Mouse (Mus musculus) Muller cell, postnatal 12 days (primary cell): Measurements from ENCODE around the gene Pcx.
"Not testable (repeated sequence)": the region's sequence is repeated elsewhere in the genome, so short reads cannot be mapped to it uniquely, and the experiment has no call there.

ENCODE experiments used
- DNase-seq: peaks from one replicate; pipeline ENCODE4 v3.0.0-alpha.2; 2015; ENCODE audit errors: inconsistent ontology term

Pcx gene

DNA sequence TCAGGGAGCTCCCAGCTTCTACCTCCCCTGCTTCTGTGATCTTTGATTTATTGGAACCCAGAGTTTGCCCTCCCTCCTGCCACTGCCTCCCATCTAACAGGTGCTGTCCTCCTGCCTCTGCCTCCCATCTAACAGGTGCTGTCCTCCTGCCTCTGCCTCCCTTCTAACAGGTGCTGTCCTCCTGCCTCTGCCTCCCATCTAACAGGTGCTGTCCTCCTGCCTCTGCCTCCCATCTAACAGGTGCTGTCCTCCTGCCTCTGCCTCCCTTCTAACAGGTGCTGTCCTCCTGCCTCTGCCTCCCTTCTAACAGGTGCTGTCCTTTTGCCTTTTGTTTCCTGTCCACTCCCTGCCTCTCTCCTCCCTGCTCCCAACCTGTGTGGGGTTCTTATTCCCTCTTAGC is 76.5 kb downstream of the Pcx start:
- DNase-seq: not testable (repeated sequence)

DNA sequence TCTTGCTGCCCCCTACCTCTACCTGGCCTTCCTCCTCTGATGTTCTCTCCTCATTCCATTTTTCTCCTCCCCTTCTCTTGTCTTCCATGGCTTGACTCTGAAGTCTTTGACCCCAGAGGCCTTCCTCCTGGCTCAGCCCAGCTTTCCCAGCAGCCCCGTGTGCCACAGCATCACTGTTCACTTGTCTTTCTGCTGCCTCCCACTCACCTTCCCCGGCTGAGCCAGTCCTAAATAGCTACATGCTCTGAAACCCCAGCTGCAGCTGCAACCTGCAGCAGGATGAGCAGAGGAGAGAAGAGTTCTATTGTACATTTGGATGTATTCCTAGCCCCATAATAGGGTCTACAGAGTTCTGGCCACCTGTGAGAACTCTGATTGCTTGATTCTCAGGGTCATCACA is 77.2 kb downstream of the Pcx start:
- no peak for DNase-seq

DNA sequence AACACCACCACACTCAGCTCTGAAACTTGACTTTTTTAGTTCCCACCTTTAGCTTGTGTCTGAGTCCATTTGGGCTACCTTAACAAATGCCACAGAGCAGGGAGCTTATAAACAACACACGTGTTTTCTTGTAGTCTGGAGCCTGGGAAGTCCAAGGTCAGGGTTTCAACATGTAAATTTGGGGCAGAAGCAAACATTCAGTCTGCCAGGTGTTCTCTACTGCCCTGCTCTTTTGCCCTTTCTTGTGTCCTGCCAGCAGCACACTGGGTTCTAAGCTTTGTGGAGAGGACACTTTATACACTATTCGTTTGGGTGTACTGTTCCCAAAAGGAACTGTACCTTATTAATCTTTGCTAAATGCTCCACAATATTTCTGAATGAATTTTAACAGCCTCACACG is 78.2 kb downstream of the Pcx start:
- DNase-seq: no peak

DNA sequence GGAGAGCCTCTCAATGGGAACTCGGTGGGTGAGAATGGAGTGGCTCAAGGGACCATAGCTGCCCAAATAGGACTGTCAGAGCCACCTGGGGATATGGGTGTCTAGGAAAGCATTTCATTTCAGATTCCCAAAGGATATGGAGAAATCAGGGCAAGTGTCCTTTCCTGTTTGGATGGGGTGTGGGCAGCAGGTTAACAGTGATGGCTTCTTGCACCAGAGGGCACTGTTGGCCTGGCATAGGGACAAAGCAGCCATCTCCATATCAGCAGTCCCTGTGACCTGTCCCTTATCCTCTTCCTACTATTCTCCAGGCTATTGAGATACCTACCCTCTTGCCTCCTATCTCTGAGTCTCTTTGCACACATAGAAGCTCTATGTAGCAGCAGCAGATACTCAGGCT is 78.8 kb downstream of the Pcx start:
- DNase-seq: no peak

DNA sequence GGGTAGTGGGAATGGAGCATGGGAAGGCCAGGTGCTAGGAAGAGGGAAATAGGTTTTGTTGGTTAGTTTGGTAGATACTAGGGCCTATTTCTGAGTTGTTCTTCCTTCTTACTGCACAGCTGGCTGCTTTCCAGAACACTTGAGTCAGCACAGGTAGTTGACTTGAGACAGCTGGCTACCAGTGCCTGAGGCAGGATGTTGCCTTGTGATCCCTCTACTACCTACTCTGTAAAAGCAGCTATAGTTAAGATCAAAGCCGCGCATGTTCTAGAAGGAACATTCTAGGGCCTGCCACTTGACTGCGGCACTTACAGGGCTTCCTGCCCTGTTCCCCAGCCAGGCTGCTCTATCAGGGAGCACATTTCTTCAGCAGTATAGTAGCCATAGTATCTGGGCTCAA is 79.8 kb downstream of the Pcx start:
- no peak for DNase-seq

DNA sequence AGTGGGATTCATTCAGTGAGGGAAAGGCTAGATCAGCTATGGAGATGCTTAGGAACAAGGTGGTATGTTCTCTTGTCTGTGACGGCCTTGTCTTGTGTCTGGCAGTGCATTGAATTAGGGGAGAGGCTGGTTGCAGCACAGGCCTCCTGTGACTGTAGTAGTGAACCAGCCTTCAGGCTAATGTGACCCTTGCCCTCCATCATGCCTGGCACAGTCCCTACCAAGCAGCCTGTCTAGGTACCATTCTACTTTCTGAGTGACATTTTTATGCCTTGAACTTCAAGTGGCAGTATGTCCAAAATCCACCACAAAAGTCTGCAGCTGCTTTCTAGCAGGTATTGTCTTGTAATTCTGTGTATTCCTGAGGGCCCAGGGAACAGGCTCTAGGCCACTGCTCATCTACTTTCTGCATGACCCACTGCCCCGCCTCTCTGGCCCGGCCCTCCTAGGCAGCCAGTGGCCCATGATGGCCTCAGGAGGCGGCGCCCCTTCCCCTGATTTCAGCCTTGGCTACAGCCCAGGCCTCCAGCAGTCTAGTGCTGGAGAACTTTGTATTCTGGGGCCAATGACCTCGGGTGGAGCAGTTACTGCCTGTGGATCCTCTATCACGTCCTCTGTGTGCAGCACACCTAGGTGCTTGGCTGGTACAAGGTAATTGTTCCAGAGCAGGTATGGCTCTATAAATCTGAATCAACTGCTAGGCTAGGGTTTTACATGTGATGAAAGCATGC is 83.7 kb downstream of the Pcx start:
- DNase-seq: no peak

DNA sequence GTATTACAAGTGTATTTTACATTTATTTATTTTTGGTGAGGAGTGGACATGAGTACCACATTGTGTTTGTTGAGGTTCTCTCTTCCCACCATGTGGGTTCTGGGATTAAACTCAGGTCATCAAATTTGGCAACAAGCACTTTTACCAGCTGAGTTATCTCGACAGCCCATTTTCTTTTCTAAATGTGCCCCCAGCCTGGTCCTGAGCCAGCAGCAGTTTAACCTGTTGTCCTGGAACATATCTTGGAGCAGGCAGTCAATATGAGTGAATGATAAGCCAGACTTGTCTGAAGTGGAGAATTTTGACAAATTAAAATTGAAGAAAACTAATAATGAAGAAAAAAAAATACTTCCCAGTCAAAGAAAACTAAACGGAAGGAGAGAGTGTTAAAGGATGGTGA is 85.8 kb downstream of the Pcx start:
- DNase-seq: no peak

DNA sequence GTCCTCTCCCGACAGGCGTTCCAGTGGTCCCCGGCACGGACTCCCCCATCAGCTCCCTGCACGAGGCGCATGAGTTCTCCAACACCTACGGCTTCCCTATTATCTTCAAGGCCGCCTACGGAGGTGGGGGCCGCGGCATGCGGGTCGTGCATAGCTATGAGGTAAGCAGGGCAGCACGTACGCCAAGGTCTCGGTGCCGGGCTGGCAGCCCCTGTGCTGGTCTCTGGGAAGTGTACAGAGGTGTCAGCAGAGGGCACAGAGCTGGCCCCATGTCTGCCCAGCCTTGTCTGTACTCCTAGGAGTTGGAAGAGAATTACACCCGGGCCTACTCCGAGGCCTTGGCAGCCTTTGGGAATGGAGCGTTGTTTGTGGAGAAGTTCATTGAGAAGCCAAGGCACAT is 92.2 kb downstream of the Pcx start:
- DNase-seq: no peak

DNA sequence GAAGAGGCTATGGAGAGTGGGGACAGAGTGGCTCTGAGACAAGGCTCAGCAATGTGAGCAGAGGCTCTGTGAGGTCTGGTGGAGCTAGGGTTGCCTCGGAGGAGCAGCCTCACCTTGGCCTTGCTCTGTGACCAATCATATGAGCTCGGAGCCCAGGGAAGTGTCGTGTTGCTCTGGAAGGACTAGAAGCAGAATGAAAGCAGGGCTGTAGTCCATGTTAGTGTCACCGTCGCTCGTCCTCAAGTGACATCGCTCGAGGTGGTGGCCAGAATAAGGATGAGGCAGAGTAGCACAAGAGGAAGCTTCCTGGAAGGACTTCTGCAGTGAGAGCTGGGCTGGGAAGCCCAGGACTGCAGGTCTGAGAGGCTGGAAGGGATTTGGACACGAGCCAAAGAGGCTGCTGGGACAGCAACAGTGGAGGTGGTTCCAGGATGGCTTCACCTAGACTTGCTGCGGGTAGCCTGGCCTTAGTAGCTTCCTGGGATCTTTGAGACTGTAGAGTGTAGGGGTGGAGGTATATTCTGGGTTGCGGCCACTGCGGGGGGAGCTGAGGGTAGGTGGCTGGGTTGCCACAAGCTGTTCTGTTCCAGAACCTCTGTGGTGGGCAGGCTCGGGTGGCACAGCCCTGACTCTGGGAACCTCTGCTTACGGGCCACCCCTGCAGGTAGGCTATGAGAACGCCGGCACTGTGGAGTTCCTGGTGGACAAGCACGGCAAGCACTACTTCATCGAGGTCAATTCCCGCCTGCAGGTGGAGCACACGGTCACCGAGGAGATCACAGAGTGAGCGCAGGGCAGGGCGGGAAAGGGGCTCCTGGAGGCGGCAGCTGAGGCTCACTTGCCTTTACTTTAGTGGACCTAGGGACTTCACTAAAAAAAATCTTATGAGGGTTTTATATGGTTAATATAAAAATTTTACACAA is 93.8 kb downstream of the Pcx start:
- peak; percentile 24 for DNase-seq

DNA sequence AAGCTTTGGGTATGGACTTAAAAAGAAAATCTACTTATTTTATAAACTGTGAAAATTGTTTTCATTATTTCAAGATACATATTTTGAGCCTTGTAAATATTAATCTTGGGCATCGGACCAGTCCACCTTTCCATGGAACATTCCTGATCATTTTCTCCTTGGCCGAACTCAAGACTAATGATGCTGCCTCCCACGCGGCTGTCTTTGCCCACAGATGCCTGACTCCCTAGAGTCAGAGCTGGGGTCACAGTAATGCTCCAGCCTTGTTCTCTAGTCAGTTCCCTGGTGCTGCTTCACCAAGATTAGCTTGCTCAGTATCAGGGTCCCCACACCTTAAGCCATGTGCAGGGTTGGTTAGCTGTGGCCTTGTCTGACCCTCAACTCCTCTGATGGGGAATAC is 95.4 kb downstream of the Pcx start:
- no peak for DNase-seq

DNA sequence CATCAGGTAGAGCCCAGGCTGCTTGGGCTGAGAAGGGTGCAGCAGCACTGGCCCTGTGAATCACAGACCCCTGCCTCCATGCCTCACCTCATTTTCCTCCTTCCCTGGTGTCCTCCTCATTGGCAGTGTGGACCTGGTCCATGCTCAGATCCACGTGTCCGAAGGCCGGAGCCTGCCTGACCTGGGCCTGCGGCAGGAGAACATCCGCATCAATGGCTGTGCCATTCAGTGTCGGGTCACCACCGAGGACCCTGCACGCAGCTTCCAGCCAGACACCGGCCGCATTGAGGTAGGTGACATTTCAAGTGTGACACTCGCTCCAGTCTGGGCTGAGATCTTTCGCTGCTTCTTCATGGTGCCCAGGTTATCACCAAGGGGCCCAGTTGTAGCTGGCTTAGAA is 97.1 kb downstream of the Pcx start:
- DNase-seq: no peak

DNA sequence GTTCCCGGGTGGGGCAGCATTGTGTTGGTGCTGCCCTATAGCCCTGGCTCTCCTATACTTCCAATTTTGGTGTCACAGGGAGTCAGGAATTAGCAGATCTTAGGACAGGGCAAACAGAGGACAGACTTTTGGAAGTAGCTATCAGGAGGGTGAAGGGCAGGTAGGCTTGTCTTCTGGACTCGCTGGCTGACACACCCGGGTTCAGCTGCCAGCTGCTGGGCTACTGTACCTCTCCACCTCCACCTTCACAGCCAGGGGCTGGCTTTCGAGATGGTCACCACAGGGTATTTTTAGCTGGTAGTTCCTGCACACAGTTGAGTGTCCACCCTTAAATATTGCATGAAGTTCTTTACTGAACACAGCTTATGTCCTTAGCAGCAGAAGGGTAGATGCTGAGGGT is 98.2 kb downstream of the Pcx start:
- DNase-seq: no peak

DNA sequence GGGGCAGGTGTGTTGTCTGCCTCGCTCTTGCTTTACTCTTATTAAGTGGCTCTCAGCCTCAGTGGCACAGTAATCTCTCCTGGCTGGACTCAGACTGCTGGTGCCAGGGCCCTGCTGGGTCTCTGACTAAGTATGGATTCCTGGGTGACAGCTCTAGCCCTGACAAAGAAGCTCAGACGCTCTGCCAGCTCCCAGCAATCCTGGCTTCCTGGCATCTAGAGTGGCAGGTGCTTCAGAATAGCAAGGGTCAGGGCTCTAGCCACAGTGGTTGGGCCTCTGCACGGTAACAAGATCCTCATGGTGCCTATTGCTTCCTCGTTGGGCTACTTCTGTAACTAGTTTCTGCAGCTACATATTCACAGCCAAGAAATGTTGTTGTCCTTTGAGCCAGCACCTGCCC is 99.8 kb downstream of the Pcx start:
- peak; percentile 84 for DNase-seq

DNA sequence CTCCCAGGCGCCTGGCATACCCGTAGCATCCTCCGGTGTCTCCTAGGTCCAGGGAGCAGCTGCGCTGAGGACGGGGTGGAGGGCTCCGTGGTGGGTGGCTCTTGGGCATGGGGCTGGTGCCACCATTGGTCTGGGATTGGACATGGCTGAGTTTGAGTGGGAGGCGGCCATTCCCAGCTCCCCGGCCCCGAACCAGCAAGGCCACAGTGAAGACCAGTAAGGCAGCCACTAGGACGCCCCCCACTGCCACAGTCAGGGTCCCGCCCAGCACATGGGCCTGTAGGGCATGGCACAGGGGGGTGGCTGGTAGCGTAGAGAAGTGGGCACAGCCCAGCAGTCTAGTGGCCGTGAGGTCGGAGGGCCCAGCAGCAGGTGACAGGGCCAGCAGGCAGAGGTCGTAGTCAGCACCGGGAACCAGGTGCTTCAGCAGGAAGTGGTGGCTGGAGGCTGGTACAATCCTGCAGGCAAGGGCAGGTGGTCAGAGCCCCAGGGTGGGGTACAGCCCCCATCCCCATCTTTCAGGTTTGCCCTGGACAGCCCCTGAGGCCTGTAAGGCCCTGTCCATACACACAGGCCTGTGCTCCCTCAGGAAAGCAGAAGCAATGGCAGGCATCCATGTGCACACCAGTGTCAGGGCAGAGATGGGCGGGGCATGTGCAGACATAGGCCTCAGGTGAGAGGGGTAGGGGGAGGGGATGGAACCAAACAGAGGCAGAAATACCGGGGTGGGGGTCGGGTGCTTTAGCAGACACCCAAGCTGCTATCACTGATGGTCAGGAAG is 102.1 kb downstream of the Pcx start:
- DNase-seq: no peak

DNA sequence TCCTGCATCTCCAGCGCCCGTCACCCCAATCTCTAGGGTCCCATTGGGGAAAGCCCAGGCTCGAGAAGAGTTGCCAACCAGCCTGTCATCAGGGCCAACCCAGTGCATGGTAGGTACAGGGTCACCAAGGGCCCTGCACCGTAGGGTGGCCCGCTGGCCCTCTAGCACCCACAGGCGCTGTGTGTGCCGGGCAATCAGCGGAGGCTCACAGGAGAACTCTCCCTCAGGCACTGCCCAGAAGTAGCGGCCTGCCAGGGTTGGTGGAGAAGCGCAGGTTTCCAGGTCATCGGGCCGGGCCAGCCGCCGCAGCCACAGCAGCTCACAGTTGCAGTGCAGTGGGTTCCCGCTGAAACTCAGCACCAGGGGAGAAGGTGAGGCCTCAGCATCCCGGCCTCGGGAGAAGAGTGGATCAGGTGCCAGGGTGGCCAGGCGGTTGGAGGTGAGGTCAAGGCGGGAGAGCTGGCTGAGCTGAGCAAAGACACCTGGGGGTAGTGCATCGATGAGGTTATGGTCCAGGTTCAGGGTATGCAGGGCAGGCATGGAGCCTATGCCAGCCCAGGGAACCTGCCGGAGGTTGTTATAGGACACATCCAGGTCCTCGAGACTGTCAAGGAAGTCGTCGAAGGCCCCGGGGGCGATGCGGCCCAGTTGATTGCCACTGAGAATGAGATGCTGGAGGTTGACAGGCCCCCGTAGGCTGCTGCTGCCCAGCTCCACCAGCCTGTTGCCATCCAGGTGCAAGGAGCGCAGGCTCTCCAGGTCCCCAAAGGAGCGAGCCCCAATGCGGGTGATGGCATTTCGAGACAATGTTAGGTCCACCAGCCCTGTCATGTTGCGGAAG is 103.4 kb downstream of the Pcx start:
- DNase-seq: no peak

DNA sequence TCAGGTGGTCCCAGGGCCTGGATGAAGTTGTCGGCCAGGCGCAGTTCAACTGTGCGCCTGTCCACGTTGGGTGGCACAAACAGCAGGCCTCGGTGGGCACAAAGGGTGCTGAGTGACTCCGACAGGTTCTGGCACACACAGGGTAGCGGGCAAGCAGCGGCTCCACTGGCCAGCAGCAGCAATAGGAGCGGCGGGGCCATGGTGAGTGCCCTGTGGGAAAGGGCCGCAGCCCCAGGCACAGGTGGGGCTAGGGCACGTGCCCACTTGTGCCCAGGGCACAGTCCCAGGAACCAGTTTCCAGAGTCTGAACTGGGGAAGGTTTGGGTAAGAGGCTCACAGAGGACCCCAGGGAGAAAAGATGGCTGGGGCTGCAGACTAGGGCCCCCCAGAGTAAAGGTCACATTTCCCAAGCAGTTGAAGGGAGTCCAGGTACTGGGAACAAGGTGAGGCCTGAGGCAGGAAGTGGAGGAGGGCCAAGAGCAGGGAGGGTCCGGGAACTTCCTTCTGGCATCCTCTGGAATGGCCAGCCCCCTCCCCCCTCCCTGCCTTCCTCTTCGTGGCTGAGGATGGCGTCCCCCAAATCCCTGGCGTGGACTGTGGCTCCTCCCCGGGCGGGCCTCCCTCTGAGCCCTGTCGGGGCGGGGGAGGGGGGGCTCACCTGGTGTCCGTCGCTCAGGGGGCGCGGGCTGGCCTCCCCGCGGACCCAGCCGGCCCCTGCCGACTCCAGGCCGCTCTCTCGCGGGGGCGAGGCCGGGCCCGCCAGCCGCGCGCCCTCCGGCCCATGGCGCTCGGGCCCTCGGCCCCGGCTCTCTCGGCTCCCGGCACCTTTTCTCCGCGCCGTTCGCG is 104.3 kb downstream of the Pcx start:
- no peak for DNase-seq

DNA sequence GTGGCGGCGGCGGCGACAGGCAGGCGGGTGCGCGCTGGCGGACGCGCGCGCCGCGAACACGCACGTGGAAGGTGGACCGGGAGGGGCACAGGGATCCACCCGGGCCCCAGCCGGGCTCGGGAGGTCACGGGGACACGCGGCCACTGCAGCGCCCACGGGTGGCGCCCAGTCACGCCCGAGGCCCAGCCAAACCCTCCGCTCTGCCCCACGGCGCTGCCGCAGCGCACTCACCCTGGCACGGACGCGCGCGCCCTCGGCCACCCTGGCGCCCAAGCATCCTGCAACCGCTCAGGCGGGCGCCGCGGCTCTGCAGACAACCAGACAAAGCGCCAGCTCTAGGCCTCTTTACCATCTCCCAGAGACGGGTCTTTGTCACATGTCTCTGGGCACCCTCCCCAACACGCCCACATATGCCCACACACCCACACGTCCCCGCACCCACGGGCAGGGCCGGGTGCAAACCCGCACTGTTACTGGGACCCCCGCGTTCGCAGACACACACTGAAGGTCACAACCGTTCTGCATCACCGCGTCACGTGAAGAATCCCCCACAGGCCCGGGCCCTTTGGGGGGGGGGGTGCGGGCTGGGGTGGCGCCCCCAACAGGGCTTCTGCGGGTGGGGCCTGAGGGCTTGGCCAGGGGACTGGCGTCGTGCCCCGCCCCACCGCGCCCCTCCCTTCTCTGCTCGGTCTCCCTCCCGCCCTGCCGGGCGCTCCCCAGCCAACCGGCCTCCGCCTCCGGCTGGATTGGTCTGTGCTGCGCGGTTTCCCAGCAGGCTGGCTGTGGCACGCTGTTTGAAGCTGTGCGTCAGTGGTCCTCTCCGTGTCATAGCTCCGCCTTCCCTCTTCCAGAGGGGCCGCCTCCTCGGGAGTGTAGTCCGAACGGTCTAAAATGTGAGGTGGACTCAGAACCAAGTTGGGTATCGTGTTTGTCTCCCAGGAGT is 105.2 kb downstream of the Pcx start, which contains the start of gene Lrfn4:
Gene Lrfn4, minus strand, starts transcription at position 517 of the 943 bp plus-strand sequence.
- peak; percentile 97 for DNase-seq

DNA sequence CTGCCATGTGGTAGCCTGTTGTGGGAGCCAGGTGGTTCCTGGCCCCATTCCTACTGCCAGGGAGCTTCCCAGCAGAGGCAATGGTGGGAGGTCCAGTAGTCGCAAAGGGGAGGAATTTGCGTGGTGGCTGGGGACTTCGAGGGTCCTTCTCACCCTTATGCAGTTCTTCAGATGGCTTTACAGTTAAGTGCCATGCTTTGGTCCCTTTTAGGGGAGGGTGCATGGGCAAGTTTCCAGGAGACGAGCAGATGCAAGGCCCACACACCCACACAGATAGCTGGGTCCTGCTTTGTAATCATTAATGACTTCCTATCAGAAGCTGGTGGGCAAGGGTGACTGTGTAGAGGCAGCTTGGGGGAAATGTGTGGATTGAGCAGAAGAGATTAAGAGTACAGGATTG is 106.3 kb downstream of the Pcx start:
- DNase-seq: no peak

DNA sequence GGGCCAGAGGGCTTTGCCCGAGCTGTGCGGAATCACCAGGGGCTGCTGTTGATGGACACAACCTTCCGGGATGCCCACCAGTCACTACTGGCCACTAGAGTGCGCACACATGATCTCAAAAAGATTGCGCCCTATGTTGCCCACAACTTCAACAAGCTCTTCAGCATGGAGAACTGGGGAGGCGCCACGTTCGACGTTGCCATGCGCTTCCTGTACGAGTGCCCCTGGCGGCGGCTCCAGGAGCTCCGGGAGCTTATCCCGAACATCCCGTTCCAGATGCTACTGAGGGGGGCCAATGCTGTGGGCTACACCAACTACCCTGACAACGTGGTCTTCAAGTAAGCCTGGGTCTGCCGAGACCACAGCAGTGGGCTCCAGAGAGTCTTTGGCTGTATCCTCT is 107.9 kb downstream of the Pcx start:
- DNase-seq: no peak
